Mouse (Mus musculus) forebrain, embryonic 13.5 days (tissue): ENCODE measurements at regions not wholly inside any gene's neighbourhood (a gene's known extent, or its start where the extent isn't known, plus 50 kb on each side); places are given as distances from the start of the nearest gene placed in this dataset.

Source experiments
- ATAC-seq: fragments of 200-750 bp; cut with Nextera tagmentation; 2 replicates; pipeline ENCODE4 v1.8.0; 2017
- H3K27ac ChIP-seq: fragments of 300-500 bp; sonication (generic); 2 replicates; pipeline ENCODE4 v1.5.1; 2015; ENCODE audit warnings: inconsistent platforms, mild to moderate bottlenecking, moderate library complexity
- H3K27me3 ChIP-seq: fragments of 300-500 bp; sonication (generic); 2 replicates; pipeline ENCODE4 v1.6.1; 2015; ENCODE audit warnings: mild to moderate bottlenecking, inconsistent platforms
- H3K36me3 ChIP-seq: fragments of 300-500 bp; sonication (generic); 2 replicates; pipeline ENCODE4 v1.6.1; 2015; ENCODE audit warnings: mild to moderate bottlenecking, inconsistent platforms; ENCODE audit not compliant: poor library complexity, severe bottlenecking
- H3K4me1 ChIP-seq: fragments of 300-500 bp; sonication (generic); 2 replicates; pipeline ENCODE4 v1.6.1; 2015; ENCODE audit warnings: inconsistent platforms
- H3K4me2 ChIP-seq: fragments of 300-500 bp; sonication (generic); 2 replicates; pipeline ENCODE4 v1.6.1; 2015; ENCODE audit warnings: inconsistent platforms, mild to moderate bottlenecking, moderate library complexity
- H3K4me3 ChIP-seq: fragments of 300-500 bp; sonication (generic); 2 replicates; pipeline ENCODE4 v1.5.1; 2015; ENCODE audit warnings: mild to moderate bottlenecking, inconsistent platforms
- H3K9ac ChIP-seq: fragments of 300-500 bp; sonication (generic); 2 replicates; pipeline ENCODE4 v1.6.1; 2015; ENCODE audit warnings: mild to moderate bottlenecking, inconsistent platforms
- H3K9me3 ChIP-seq: fragments of 300-500 bp; sonication (generic); replicated peaks from 2 replicates; pipeline ENCODE4 v1.6.1; 2016; ENCODE audit warnings: inconsistent platforms
- WGBS: fragments of 180-500 bp; shearing (Covaris S2); methylation state at CpG from one replicate; pipeline ENCODE4 v1.1.7; 2015; 5-methylcytosine and 5-hydroxymethylcytosine counted together

DNA sequence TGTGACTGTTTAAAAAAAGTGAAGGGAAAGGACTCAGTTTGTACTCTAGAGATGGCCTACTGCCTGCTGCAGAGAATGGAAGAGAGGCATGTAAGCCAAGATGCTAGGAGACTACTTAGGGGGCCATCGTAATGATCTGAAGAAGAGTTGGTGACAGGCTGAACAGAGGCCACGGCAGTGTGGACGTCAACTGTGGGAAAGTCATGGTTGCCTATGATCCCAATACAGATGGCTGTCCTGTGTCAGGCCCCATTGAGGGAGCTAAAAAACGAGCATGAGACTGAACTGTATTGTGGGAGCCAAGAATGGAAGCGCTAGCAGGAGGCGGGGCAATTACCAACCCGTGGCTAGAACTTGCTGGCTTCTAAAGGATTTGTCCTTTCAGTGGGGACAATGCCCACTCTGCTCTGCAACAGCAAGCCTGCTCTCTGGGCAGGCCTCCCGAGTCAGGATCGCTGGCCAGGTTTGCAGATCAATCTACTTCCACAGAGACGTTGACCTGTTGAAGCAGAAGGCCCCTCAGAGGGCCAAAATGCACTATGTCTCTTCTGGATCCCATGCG, 530.5 kb upstream of the Cdh5 start:
- Histone ChIP-seq H3K9me3 (no peaks in the 10 kb centered on the region), H3K4me1 (no peaks in the 10 kb centered on the region), H3K36me3 (no peaks in the 10 kb centered on the region), H3K27ac (no peak overlapping the region), H3K4me3 (no peak overlapping the region), H3K9ac (no peak overlapping the region), H3K4me2 (no peak overlapping the region), H3K27me3 (no peaks in the 10 kb centered on the region)
- WGBS, result 53% methylated on average over 11 of the region's 11 CpGs
- ATAC-seq, result no peak

DNA sequence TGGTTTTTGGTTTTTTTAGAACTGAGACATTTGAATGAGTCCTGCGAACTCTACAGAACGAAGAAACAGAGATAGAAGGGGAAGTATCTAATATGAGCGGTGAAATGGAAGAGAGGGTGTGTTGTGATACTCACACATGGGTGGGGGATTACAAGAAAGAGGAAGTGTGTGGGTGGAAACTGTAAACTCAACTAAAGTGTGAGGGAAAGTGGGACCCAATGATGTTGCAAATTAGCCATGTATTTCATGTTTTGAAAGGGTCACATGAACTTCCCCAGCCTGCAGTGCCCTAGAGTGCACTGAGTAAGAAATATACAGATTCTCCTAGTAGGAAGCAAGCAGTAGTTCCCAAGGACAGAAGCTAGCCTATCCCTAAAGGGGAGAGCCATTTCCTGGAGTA, 524.3 kb upstream of the Cdh5 start:
- Histone ChIP-seq H3K27me3 (no peaks in the 10 kb centered on the region), H3K9ac (no peak overlapping the region), H3K27ac (no peak overlapping the region), H3K36me3 (no peaks in the 10 kb centered on the region), H3K9me3 (no peaks in the 10 kb centered on the region), H3K4me3 (no peak overlapping the region), H3K4me1 (no peaks in the 10 kb centered on the region), H3K4me2 (no peak overlapping the region)
- ATAC-seq, result no peak
- WGBS, result 94% methylated on average over 3 of the region's 3 CpGs

DNA sequence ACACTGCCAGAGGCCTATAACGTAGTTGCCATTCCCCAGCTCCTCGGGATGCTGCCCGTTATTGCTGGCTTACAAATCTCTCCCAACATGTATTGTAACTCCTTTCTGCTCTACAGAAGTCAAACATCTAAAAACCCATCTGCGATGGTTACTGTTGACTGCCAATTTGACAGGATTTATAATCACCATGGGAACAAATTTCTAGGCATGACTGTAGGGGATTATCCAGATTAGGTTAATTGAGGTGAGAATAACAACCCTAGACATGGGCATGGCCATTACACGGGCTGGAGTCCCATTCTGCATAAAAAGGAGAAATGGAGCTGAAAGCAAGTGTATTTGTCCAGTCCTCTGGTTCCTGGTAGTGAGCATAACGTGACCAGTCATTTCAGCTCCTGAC, 523.4 kb upstream of the Cdh5 start:
- no peaks in the 10 kb centered on the region for H3K36me3 ChIP-seq
- no peak overlapping the region for H3K4me2 ChIP-seq
- ATAC-seq, result no peak
- WGBS, result 74% methylated on average over 6 of the region's 6 CpGs
- H3K4me3 ChIP-seq, result no peak overlapping the region
- peaks cover 3% of the 10 kb centered on the region; the same call in 1 of the 2 replicates for H3K4me1 ChIP-seq
- H3K9me3 ChIP-seq, result no peaks in the 10 kb centered on the region
- H3K27ac ChIP-seq, result no peak overlapping the region
- no peaks in the 10 kb centered on the region for H3K27me3 ChIP-seq
- no peak overlapping the region for H3K9ac ChIP-seq

DNA sequence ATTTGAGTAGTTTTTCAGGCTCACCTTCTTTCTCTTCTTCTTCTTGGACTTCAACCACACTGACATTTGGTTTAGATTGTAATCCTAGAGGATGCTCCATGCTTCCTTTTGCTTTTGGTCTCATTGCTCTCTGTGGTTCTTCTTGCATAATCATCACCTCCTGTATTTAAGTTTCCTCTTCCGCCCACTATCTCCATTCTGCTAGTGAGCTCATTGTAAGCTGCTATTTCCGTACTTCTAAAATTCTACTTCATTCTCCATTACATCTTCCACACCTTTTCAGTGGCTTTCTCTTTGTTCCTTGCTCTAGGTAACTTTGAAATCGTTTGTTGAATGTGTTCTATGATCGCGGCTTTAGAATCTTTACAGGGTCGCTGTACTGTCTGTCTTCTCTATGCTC, 493.1 kb upstream of the Cdh5 start:
- H3K27ac ChIP-seq, result no peak overlapping the region
- H3K9ac ChIP-seq, result no peak overlapping the region
- H3K4me2 ChIP-seq, result no peak overlapping the region
- no peak overlapping the region for H3K4me3 ChIP-seq
- ATAC-seq, result no peak
- H3K36me3 ChIP-seq, result no peaks in the 10 kb centered on the region
- H3K4me1 ChIP-seq, result no peaks in the 10 kb centered on the region
- no peaks in the 10 kb centered on the region for H3K27me3 ChIP-seq
- no peaks in the 10 kb centered on the region for H3K9me3 ChIP-seq
- WGBS, result 94% methylated on average over 6 of the region's 6 CpGs

DNA sequence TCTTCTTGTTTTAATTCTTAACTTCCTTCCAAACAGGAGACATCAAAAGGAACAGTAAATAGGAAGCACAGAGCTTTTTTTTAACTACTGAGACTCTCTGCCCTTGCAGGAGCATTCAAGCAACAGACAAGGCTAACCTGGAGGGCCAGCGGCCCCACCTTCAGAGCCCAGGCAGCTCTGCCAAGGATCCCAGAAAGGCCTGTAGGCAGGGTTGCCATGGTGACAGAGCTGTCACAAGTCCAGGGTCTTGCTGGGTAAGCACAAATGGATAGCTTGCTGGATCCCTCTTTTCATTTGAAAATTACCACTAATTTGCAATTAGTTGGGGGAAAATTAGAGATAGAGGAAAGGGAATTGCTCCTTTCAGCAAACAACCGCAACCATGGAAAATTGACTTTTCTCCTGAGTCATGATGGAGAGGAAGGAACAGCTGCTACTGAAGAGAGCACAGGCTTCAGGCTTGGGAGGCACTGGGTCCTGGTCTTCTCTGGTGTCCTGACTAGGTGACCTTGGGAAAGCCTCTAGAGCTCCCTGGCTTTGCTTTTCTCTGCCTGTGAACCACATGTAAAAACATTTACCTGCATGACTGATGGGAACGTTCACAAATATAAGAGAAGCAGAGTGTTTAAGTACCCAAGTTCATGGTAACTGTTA, 477.5 kb upstream of the Cdh5 start:
- WGBS, result 18% methylated on average over 3 of the region's 3 CpGs
- H3K4me2 ChIP-seq, result no peak overlapping the region
- no peaks in the 10 kb centered on the region for H3K9me3 ChIP-seq
- H3K27ac ChIP-seq, result peak overlapping the region; percentile 49
- ATAC-seq, result peak; percentile 96
- H3K4me1 ChIP-seq, result peaks cover 25% of the 10 kb centered on the region
- H3K27me3 ChIP-seq, result no peaks in the 10 kb centered on the region
- H3K36me3 ChIP-seq, result no peaks in the 10 kb centered on the region
- no peak overlapping the region for H3K4me3 ChIP-seq
- no peak overlapping the region for H3K9ac ChIP-seq

DNA sequence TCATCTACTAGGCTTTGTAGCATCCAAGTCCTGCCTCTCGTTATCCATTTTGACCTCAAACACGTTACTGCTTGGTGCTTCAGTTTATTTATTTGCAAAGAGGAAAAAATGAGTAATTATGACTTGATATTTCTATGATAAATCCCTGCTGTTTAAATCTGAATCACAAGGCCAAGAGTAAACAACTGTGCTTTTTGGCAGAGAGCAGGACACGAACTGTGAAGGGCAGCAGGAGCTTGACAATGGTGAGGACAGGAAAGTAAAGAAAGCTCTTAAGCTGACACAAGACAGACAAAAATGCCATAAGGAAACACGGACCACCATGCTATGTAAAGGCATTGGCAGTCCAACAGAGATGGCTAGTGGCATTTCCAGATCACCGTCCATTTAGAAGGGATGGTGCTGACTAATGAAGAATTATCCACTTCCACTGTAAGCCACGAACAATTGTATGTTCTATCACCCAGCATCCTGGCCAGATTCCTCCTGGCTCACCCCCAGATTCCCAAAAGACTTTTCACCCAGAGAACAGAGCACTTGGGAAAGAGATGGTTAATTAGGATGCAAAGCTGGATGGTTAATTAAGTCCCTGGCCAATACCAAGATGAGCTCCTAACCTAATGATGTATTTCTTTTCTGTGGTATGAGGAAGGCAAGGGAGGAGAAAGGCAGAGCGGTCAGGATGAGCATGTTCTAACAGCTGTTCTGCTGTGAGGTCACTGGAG, 476.1 kb upstream of the Cdh5 start:
- Histone ChIP-seq H3K36me3 (no peaks in the 10 kb centered on the region), H3K4me3 (no peak overlapping the region), H3K4me1 (peaks cover 25% of the 10 kb centered on the region), H3K9ac (no peak overlapping the region), H3K27ac (no peak overlapping the region), H3K9me3 (no peaks in the 10 kb centered on the region), H3K27me3 (no peaks in the 10 kb centered on the region), H3K4me2 (no peak overlapping the region)
- 62% methylated on average over 7 of the region's 7 CpGs for WGBS
- ATAC-seq, result no peak

GRCm38 (mm10) chr8:103626446-103626845, 475.0 kb upstream of the Cdh5 start:
- Histone ChIP-seq H3K36me3 (no peaks in the 10 kb centered on the region), H3K4me2 (no peak overlapping the region), H3K9ac (no peak overlapping the region), H3K27ac (no peak overlapping the region), H3K9me3 (no peaks in the 10 kb centered on the region), H3K27me3 (no peaks in the 10 kb centered on the region), H3K4me1 (peaks cover 25% of the 10 kb centered on the region), H3K4me3 (no peak overlapping the region)
- 71% methylated on average over 4 of the region's 4 CpGs for WGBS
- no peak for ATAC-seq

- no peak overlapping the region for H3K4me2 ChIP-seq
- no peaks in the 10 kb centered on the region for H3K4me1 ChIP-seq
- no peak for ATAC-seq
- H3K9me3 ChIP-seq, result no peaks in the 10 kb centered on the region
- WGBS, result 92% methylated on average over 6 of the region's 6 CpGs
- H3K9ac ChIP-seq, result no peak overlapping the region
- H3K27ac ChIP-seq, result no peak overlapping the region
- no peak overlapping the region for H3K4me3 ChIP-seq
- H3K27me3 ChIP-seq, result no peaks in the 10 kb centered on the region
- no peaks in the 10 kb centered on the region for H3K36me3 ChIP-seq
Measured at GRCm38 (mm10) chr8:103632543-103632942, 468.9 kb upstream of the Cdh5 start.

DNA sequence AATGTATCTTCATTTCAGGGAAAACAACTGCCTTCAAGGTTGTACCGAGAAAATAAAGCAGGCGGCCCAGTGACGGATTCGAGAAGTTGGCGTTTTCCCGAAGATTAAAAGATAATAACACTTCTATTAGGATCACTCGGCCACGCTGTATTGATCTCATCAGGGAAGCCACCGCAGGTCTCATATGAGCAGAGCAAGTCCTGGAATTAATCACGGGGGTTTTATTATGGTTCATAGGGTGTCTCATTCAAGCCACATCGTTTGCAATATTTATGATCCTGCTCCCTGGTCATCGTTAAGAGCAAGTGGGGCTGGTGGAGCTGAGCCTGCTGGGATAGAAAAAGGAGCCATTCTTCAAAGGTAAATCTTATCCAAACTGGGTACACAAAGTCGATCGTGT, 466.5 kb upstream of the Cdh5 start:
- WGBS, result 55% methylated on average over 14 of the region's 14 CpGs
- Histone ChIP-seq H3K4me1 (no peaks in the 10 kb centered on the region), H3K4me3 (no peak overlapping the region), H3K9ac (no peak overlapping the region), H3K27me3 (no peaks in the 10 kb centered on the region), H3K27ac (no peak overlapping the region), H3K9me3 (no peaks in the 10 kb centered on the region), H3K4me2 (no peak overlapping the region), H3K36me3 (no peaks in the 10 kb centered on the region)
- no peak for ATAC-seq

- Histone ChIP-seq H3K4me1 (no peaks in the 10 kb centered on the region; the same call in 1 of the 2 replicates), H3K4me3 (no peak overlapping the region), H3K9me3 (no peaks in the 10 kb centered on the region), H3K27ac (no peak overlapping the region), H3K36me3 (no peaks in the 10 kb centered on the region), H3K4me2 (no peak overlapping the region), H3K9ac (no peak overlapping the region), H3K27me3 (no peaks in the 10 kb centered on the region)
- no peak for ATAC-seq
- 83% methylated on average over 2 of the region's 2 CpGs for WGBS
Measured at GRCm38 (mm10) chr8:103643621-103644020, 457.8 kb upstream of the Cdh5 start.

DNA sequence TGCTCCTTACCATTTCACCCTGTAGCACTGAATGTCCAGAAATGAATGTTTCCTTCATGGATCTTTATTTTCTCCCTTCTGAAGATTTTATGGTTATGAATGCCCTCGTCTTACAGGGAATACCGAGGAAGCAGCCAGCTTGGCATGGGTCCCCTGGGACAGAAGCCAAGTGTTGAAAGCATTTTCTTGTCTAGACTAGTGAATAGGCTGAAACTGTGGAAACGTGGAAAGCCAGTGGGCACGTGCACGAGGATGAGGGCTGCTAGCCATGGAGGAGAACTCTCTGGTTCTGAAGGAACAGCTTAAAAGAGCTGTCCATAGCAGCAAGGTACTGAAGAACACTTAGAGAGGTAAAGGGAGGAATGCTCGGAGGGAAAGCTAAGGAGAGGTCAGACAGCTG, 457.3 kb upstream of the Cdh5 start:
- Histone ChIP-seq H3K4me3 (no peak overlapping the region), H3K27ac (no peak overlapping the region), H3K27me3 (no peaks in the 10 kb centered on the region), H3K9ac (no peak overlapping the region), H3K9me3 (no peaks in the 10 kb centered on the region), H3K4me2 (no peak overlapping the region), H3K4me1 (no peaks in the 10 kb centered on the region; the same call in 1 of the 2 replicates), H3K36me3 (no peaks in the 10 kb centered on the region)
- peak; percentile 65; the same call in 1 of the 2 replicates for ATAC-seq
- WGBS, result 53% methylated on average over 6 of the region's 6 CpGs

- Histone ChIP-seq H3K36me3 (no peaks in the 10 kb centered on the region), H3K9ac (no peak overlapping the region), H3K27me3 (no peaks in the 10 kb centered on the region), H3K27ac (no peak overlapping the region), H3K4me1 (no peaks in the 10 kb centered on the region; the same call in 1 of the 2 replicates), H3K4me3 (no peak overlapping the region), H3K9me3 (no peaks in the 10 kb centered on the region), H3K4me2 (no peak overlapping the region)
- ATAC-seq, result no peak
- 86% methylated on average over 3 of the region's 3 CpGs for WGBS
Measured at GRCm38 (mm10) chr8:103644845-103645244, 456.6 kb upstream of the Cdh5 start.
